Mouse (Mus musculus): Measurements from ENCODE around the gene Zswim4. TPM values are rescaled to one million over a fixed set of nuclear protein-coding genes. Genes with fewer than 3 reads are reported as not detected.

Zswim4 gene
- polyA plus RNA-seq, 1 experiment from 2014 or later = 47.4 TPM

- H3K4me3 ChIP-seq (replicated peaks) = peak overlapping the region; percentile 37
- H3K9me3 ChIP-seq = no peaks in the 10 kb centered on the region
- 0 out of 2 replicates have a peak, but pooled peaks have one; percentile 5 for ATAC-seq
- H3K4me2 ChIP-seq (replicated peaks) = peak overlapping the region; percentile 74
- peaks cover 51% of the 10 kb centered on the region for H3K4me1 ChIP-seq (replicated peaks)
- H3K36me3 ChIP-seq = peaks cover 3% of the 10 kb centered on the region; the same call in 1 of the 2 replicates
- 64% methylated on average over 13 of the region's 13 CpGs for whole genome bisulfite sequencing
- peak overlapping the region; percentile 57 for H3K9ac ChIP-seq (replicated peaks)
- H3K27me3 ChIP-seq = peaks cover 19% of the 10 kb centered on the region
- H3K27ac ChIP-seq = peak overlapping the region; percentile 55
Observed at GRCm38 (mm10) chr8:84203975-84204772, 32.7 kb downstream of the Zswim4 start.

- H3K9me3 ChIP-seq = no peaks in the 10 kb centered on the region
- peaks cover 19% of the 10 kb centered on the region for H3K27me3 ChIP-seq
- H3K9ac ChIP-seq (replicated peaks) = peak overlapping the region; percentile 57
- peaks cover 51% of the 10 kb centered on the region for H3K4me1 ChIP-seq (replicated peaks)
- WGBS = 10% methylated on average over 34 of the region's 34 CpGs
- H3K27ac ChIP-seq = peak overlapping the region; percentile 55
- H3K4me2 ChIP-seq (replicated peaks) = peak overlapping the region; percentile 74
- peak; percentile 31; the same call in 1 of the 2 replicates for ATAC-seq
- H3K4me3 ChIP-seq (replicated peaks) = peak overlapping the region; percentile 37
- no peaks in the 10 kb centered on the region for H3K36me3 ChIP-seq
Observed at GRCm38 (mm10) chr8:84202938-84203917, 33.6 kb downstream of the Zswim4 start.

GRCm38 (mm10) chr8:84202466-84202865, 34.4 kb downstream of the Zswim4 start:
- no peaks in the 10 kb centered on the region for H3K36me3 ChIP-seq
- 93% methylated on average over 9 of the region's 9 CpGs for WGBS
- H3K27me3 ChIP-seq = peaks cover 19% of the 10 kb centered on the region
- no peaks in the 10 kb centered on the region for H3K9me3 ChIP-seq
- H3K4me3 ChIP-seq (replicated peaks) = no peak overlapping the region
- H3K4me1 ChIP-seq (replicated peaks) = peaks cover 53% of the 10 kb centered on the region
- ATAC-seq = no peak
- H3K27ac ChIP-seq = peak overlapping the region; percentile 55; the same call in 1 of the 2 replicates
- H3K4me2 ChIP-seq (replicated peaks) = peak overlapping the region; percentile 74
- no peak overlapping the region for H3K9ac ChIP-seq (replicated peaks)

- 62% methylated on average over 15 of the region's 15 CpGs for WGBS
- Histone ChIP-seq H3K36me3 (no peaks in the 10 kb centered on the region), H3K27ac (0 out of 2 replicates have a peak overlapping the region, but pooled peaks have one; percentile 2), H3K9ac (replicated peaks) (peak overlapping the region; percentile 69), H3K9me3 (no peaks in the 10 kb centered on the region), H3K4me3 (replicated peaks) (peak overlapping the region; percentile 43), H3K4me1 (replicated peaks) (peaks cover 57% of the 10 kb centered on the region), H3K27me3 (peaks cover 19% of the 10 kb centered on the region), H3K4me2 (replicated peaks) (peak overlapping the region; percentile 74)
- ATAC-seq = no peak
Observed at GRCm38 (mm10) chr8:84201545-84202245, 35.2 kb downstream of the Zswim4 start.

GRCm38 (mm10) chr8:84200652-84201544, 36.0 kb downstream of the Zswim4 start:
- Histone ChIP-seq H3K4me2 (replicated peaks) (peak overlapping the region; percentile 74), H3K4me3 (replicated peaks) (peak overlapping the region; percentile 43), H3K27ac (peak overlapping the region; percentile 2; the same call in 1 of the 2 replicates), H3K36me3 (no peaks in the 10 kb centered on the region), H3K9me3 (no peaks in the 10 kb centered on the region), H3K9ac (replicated peaks) (peak overlapping the region; percentile 69), H3K4me1 (replicated peaks) (peaks cover 57% of the 10 kb centered on the region), H3K27me3 (peaks cover 19% of the 10 kb centered on the region)
- WGBS = 9% methylated on average over 41 of the region's 70 CpGs
- ATAC-seq = no peak

GRCm38 (mm10) chr8:84200126-84200555, 36.7 kb downstream of the Zswim4 start:
- peak overlapping the region; percentile 74 for H3K4me2 ChIP-seq (replicated peaks)
- H3K9ac ChIP-seq (replicated peaks) = peak overlapping the region; percentile 69; the same call in 1 of the 2 replicates
- peaks cover 57% of the 10 kb centered on the region for H3K4me1 ChIP-seq (replicated peaks)
- 26% methylated on average over 8 of the region's 8 CpGs for WGBS
- H3K27me3 ChIP-seq = peaks cover 19% of the 10 kb centered on the region
- ATAC-seq = no peak
- peak overlapping the region; percentile 47 for H3K27ac ChIP-seq
- no peaks in the 10 kb centered on the region for H3K36me3 ChIP-seq
- peak overlapping the region; percentile 43 for H3K4me3 ChIP-seq (replicated peaks)
- no peaks in the 10 kb centered on the region for H3K9me3 ChIP-seq

GRCm38 (mm10) chr8:84199348-84200125, 37.3 kb downstream of the Zswim4 start:
- Histone ChIP-seq H3K4me1 (replicated peaks) (peaks cover 57% of the 10 kb centered on the region), H3K4me2 (replicated peaks) (0 out of 2 replicates have a peak overlapping the region, but pooled peaks have one; percentile 74), H3K36me3 (no peaks in the 10 kb centered on the region), H3K9me3 (no peaks in the 10 kb centered on the region), H3K27ac (peak overlapping the region; percentile 47; the same call in 1 of the 2 replicates), H3K9ac (replicated peaks) (no peak overlapping the region; the same call in 1 of the 2 replicates), H3K4me3 (replicated peaks) (no peak overlapping the region), H3K27me3 (peaks cover 19% of the 10 kb centered on the region)
- no peak for ATAC-seq
- 53% methylated on average over 11 of the region's 11 CpGs for WGBS

GRCm38 (mm10) chr8:84198871-84199270, 38.0 kb downstream of the Zswim4 start:
- H3K4me3 ChIP-seq (replicated peaks) = 0 out of 2 replicates have a peak overlapping the region, but pooled peaks have one; percentile 50
- no peak overlapping the region for H3K9ac ChIP-seq (replicated peaks)
- H3K4me2 ChIP-seq (replicated peaks) = peak overlapping the region; percentile 66
- H3K27ac ChIP-seq = peak overlapping the region; percentile 88
- ATAC-seq = no peak
- H3K36me3 ChIP-seq = no peaks in the 10 kb centered on the region
- peaks cover 54% of the 10 kb centered on the region for H3K4me1 ChIP-seq (replicated peaks)
- peaks cover 19% of the 10 kb centered on the region for H3K27me3 ChIP-seq
- 23% methylated on average over 4 of the region's 4 CpGs for WGBS
- H3K9me3 ChIP-seq = no peaks in the 10 kb centered on the region

- peak; percentile 83 for ATAC-seq
- 2% methylated on average over 30 of the region's 30 CpGs for WGBS
Observed at GRCm38 (mm10) chr8:84197922-84198774, 38.7 kb downstream of the Zswim4 start.

More at GRCm38 (mm10) chr8:84197922-84198774, 38.7 kb downstream of the Zswim4 start:
- Histone ChIP-seq H3K27me3 (peaks cover 22% of the 10 kb centered on the region), H3K4me2 (replicated peaks) (peak overlapping the region; percentile 66), H3K9me3 (no peaks in the 10 kb centered on the region), H3K4me1 (replicated peaks) (peaks cover 47% of the 10 kb centered on the region), H3K36me3 (no peaks in the 10 kb centered on the region), H3K4me3 (replicated peaks) (peak overlapping the region; percentile 50), H3K9ac (replicated peaks) (peak overlapping the region; percentile 56), H3K27ac (peak overlapping the region; percentile 88)

Measured in midbrain, embryonic 13.5 days (tissue).